ENCODE assay signal across 1 mouse cellular context in the genomic region with DNA sequence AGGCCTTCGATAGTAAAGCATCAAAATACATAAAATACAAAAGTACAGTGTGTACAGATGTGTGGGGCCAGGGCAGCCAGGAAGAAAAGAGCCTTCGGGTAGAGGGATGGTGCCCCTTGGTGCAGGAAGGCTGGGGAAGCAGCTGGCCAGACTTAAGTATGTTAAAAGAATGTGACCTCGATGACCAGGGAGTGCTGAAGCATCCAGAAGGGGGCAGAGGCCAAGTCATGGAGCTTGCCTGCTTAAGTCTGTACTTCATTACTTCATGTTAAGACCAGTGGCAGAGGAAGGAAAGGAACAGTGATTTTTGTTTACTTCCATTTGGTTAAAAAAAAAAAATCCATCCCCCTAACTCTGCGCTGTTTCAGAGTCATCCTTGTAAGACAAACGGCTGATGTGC.
TF ChIP-seq lines count a peak whose summit lies in the region.

No protein-coding gene starts in this region.

TF ChIP-seq in CH12.LX, 34 proteins besides CTCF, POLR2A, EP300 and RAD21:
- TF ChIP-seq ZC3H11A (IDR thresholded peaks at IDR 0.05; ENCODE audit: low read depth, low read length), result no peak
- peak; percentile 24; the same call in 1 of the 2 replicates for TF ChIP-seq SMC3 (IDR thresholded peaks at IDR 0.05; ENCODE audit: low read depth, low read length)
